Mouse (Mus musculus) liver, adult 2 months (tissue): ENCODE measurements around the gene Gm9970.

Experiments
- CTCF ChIP-seq: fragments of 200-500 bp; IDR thresholded peaks from 2 replicates; pipeline ENCODE4 v1.5.1; 2011; ENCODE audit warnings: low read depth, low read length, control low read depth
- POLR2A ChIP-seq: fragments of 200-500 bp; IDR thresholded peaks from 2 replicates; pipeline ENCODE4 v1.6.1; 2011; ENCODE audit warnings: low read length, control low read depth; ENCODE audit not compliant: insufficient read depth; ENCODE audit errors: extremely low read depth

DNA sequence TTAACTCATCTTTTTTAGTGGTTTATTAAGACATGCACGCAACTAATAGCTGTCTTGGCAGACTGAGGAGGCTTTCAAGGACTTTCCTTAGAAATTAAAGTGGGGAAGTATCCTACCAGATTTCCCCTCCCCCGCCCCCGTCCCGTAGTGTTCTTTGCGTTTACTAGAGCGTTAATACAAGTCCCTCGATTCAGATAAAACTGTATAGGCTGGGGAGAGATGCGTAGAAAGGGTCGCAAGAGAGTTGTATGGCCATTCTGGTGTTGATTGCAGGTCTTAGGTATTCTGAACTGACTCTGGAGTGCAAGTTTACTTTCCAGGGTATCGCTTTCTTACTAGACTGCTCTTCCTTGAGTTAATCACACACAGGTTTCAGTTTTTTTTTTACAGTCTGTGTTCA lies 1.2 kb upstream of the Gm9970 start:
- no peak for TF ChIP-seq POLR2A
- no peak for TF ChIP-seq CTCF
